Mouse (Mus musculus) small intestine, adult 2 months (tissue): ENCODE data around the gene Oser1.

ENCODE experiments used
- CTCF ChIP-seq: fragments of 200-500 bp; IDR thresholded peaks from 2 replicates; pipeline ENCODE4 v1.5.1; 2012; ENCODE audit warnings: low read depth, mild to moderate bottlenecking, control low read depth, inconsistent platforms, low read length, moderate library complexity, mixed read lengths; ENCODE audit not compliant: insufficient replicate concordance, insufficient read length; ENCODE audit errors: extremely low read depth
- POLR2A ChIP-seq: fragments of 200-500 bp; IDR thresholded peaks from 2 replicates; pipeline ENCODE4 v1.6.1; 2012; ENCODE audit warnings: low read depth, mild to moderate bottlenecking, control low read depth, inconsistent platforms, low read length, moderate library complexity

DNA sequence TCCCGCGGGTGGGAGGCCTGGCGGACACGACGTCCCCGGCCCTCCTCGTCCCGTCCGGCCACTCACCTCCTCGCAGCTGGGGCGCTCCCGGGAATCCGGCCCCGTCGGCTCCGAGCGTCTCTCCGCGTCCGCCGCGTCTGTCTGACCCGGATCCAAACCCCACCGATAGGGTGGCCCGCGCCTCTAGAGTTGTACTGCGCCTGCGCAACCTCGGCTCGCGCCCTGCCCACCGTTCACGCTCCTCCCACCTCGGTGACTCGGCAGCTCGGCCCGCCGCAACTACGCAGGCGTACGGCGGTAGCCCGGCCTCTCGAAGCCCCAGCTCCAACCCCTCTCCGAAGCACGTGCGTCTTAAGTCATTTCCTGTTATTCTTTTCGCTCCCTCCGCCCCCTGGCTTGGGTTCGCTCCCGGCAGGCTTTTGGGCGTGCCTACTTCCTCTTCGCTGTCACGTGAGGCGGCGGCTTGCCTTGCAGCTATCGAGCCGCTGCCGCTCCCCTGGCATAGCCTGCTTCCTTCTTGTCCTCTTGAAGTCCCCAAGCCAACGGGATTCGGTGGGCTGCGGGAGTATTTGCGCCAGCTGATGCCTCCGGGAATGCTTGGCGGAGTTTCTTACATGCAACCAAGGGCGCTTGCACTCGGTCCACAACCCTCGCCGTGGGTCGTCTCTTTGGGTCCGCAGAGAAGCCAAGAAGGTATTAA, 5.0 kb downstream of the Oser1 start:
- TF ChIP-seq CTCF: peak; percentile 26; the same call in 1 of the 2 replicates
- peak; percentile 84 for TF ChIP-seq POLR2A
